Mouse (Mus musculus): ENCODE data around the gene Slc47a2. TPM values are rescaled to one million over a fixed set of nuclear protein-coding genes. Genes with fewer than 3 reads are reported as not detected.
A peak's percentile ranks its signal among the peaks of the same experiment; 100 is the strongest.

The Slc47a2 gene
- polyA plus RNA-seq, 1 experiment from 2014 or later = 0.06 TPM

DNA sequence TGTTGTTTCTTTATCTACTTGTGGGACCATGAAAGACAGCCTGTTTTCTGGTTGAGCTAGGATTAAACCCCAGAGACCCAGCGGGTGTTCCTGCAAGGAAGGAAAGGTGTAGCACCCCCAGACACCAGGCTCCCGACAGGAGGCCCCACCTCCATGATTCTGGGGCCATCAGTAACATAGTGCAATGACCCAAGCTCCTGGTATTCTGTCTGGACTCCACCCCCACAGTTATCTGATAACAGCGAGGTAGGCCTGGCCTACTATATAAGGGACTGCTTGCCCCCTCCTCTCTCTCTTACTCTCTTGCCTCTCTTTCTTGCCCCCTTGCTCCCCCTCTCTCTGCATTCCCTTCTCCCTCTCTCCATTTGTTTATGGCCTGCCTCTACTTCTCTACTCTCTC is 42.5 kb downstream of the Slc47a2 start:
- no peak overlapping the region for H3K27ac ChIP-seq
- no peak overlapping the region for H3K4me3 ChIP-seq
- no peak for ATAC-seq (ENCODE audit: low FRiP score, low read depth)
- no peaks in the 10 kb centered on the region for H3K36me3 ChIP-seq
- H3K9ac ChIP-seq = no peak overlapping the region
- H3K27me3 ChIP-seq = no peaks in the 10 kb centered on the region
- H3K9me3 ChIP-seq = 0 out of 2 replicates have a peak, but pooled peaks cover 2% of the 10 kb centered on the region
- 59% methylated on average over 3 of the region's 3 CpGs for WGBS
- H3K4me1 ChIP-seq = peaks cover 7% of the 10 kb centered on the region; the same call in 1 of the 2 replicates
- no peak overlapping the region for H3K4me2 ChIP-seq (replicated peaks)

DNA sequence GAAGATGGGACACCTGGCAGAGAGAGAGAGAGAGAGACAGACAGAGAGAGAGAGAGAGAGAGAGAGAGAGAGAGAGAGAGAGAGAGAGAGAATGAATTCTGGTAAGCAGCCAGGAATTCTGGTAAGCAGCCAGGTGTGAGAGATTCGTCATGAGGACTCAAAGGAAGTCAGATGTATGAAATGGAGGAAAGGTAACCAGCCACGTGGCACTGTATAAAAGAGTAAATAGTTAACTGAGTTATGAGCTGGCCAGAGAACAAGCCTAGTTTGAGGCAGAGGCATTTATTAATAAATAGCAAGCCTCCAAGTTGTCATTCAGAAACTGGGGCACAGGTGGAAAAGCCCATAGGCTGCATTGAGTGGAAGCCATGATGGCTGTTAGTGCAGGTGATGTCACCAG is 44.8 kb downstream of the Slc47a2 start:
- no peaks in the 10 kb centered on the region for H3K27me3 ChIP-seq
- WGBS = 68% methylated on average over 2 of the region's 2 CpGs
- peaks cover 7% of the 10 kb centered on the region; the same call in 1 of the 2 replicates for H3K4me1 ChIP-seq
- no peaks in the 10 kb centered on the region for H3K9me3 ChIP-seq
- H3K4me3 ChIP-seq = no peak overlapping the region
- no peaks in the 10 kb centered on the region for H3K36me3 ChIP-seq
- no peak overlapping the region for H3K4me2 ChIP-seq (replicated peaks)
- no peak overlapping the region for H3K27ac ChIP-seq
- ATAC-seq (ENCODE audit: low FRiP score, low read depth) = no peak
- H3K9ac ChIP-seq = no peak overlapping the region

DNA sequence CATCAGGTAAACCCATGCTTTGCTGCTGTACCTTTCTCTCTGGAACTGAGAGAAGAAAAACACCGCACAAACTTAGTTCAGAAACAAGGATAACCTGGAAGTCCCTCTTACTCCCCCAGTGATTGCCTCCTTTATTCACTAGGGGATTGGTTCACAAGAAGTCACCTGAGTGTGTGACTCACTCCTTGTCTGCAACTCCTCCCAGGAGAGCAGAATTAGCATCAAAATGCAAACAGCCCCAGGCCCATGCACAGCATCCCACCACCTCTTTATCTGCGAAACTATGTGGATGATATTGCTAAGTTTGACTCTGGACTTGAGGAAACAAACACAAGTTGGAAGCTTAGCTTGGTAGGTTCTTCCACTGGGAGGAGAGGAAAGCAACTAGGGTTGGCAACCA is 45.3 kb downstream of the Slc47a2 start:
- Histone ChIP-seq H3K9ac (no peak overlapping the region), H3K27me3 (no peaks in the 10 kb centered on the region), H3K4me3 (no peak overlapping the region), H3K36me3 (no peaks in the 10 kb centered on the region), H3K9me3 (no peaks in the 10 kb centered on the region), H3K4me2 (replicated peaks) (no peak overlapping the region), H3K4me1 (peaks cover 7% of the 10 kb centered on the region; the same call in 1 of the 2 replicates), H3K27ac (no peak overlapping the region)
- ATAC-seq (ENCODE audit: low FRiP score, low read depth) = no peak
- 76% methylated on average over 2 of the region's 2 CpGs for WGBS

DNA sequence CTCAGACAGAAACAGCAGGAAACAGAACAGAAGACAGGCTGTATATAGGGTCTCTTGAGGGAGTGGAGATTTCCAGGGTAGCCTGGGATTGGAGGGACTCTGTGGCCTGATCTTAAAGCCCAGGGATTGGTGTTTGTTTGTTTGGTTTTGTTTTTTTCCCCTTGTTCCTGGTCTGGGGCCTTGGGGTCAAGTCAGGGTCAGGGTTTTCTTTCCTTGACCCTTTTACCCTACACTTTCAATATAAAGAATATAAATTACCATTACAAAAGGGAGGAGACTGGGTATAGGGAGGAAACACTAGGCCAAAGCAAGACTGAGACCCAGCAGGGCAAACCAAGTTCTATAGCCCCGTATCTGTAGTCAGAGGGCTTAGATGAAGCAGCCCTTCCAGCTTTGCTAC is 46.1 kb downstream of the Slc47a2 start:
- Histone ChIP-seq H3K4me3 (no peak overlapping the region), H3K36me3 (no peaks in the 10 kb centered on the region), H3K27me3 (no peaks in the 10 kb centered on the region), H3K9ac (no peak overlapping the region), H3K4me2 (replicated peaks) (no peak overlapping the region), H3K27ac (no peak overlapping the region), H3K9me3 (no peaks in the 10 kb centered on the region), H3K4me1 (peaks cover 7% of the 10 kb centered on the region; the same call in 1 of the 2 replicates)
- 74% methylated on average over 1 of the region's 1 CpGs for WGBS
- ATAC-seq (ENCODE audit: low FRiP score, low read depth) = no peak

DNA sequence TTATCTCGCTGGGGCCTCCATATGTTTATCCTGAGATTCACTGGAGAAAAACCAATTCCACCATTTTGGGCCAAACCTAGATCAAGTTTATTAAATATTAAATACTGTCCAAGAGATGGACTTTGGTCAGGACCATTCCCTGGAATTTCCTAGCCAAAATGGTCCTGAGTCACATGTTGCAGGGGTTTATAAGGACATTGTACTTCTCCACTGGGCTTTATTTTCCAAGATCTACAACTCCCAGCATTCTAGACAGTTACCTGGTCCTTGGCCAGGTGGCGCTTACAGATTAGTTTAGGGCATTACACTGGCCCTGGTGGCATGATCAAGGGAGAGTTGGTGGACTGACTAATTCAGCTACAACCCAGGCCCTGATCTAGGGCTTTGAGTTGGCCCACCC is 47.1 kb downstream of the Slc47a2 start:
- WGBS = 91% methylated on average over 2 of the region's 2 CpGs
- ATAC-seq (ENCODE audit: low FRiP score, low read depth) = no peak
- Histone ChIP-seq H3K4me2 (replicated peaks) (no peak overlapping the region), H3K4me3 (no peak overlapping the region), H3K27ac (no peak overlapping the region), H3K9ac (no peak overlapping the region), H3K36me3 (no peaks in the 10 kb centered on the region), H3K4me1 (0 out of 2 replicates have a peak, but pooled peaks cover 1% of the 10 kb centered on the region), H3K27me3 (no peaks in the 10 kb centered on the region), H3K9me3 (no peaks in the 10 kb centered on the region)

DNA sequence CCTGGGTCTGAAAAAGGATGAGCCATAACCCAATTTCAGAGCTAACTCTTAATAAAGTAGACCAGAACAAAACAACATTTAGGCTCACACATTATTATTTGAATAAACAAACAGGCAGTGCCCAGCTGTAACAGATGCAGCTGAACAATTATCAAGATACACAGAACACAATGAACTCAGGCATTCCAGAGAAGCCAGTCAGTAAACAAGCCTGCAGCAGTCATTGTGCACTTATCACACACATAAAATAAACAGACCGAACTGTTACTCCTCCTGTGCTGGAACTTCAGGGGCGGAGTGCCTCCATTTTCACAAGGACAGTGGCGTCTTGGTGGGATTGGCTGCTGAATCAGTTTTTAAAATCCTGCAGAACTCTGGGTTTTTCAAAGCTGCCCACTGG is 48.2 kb downstream of the Slc47a2 start:
- no peaks in the 10 kb centered on the region for H3K9me3 ChIP-seq
- no peak overlapping the region for H3K9ac ChIP-seq
- H3K4me1 ChIP-seq = no peaks in the 10 kb centered on the region
- no peak overlapping the region for H3K27ac ChIP-seq
- H3K4me3 ChIP-seq = no peak overlapping the region
- no peaks in the 10 kb centered on the region for H3K36me3 ChIP-seq
- H3K27me3 ChIP-seq = no peaks in the 10 kb centered on the region
- no peak for ATAC-seq (ENCODE audit: low FRiP score, low read depth)
- no peak overlapping the region for H3K4me2 ChIP-seq (replicated peaks)
- WGBS = 86% methylated on average over 3 of the region's 3 CpGs

DNA sequence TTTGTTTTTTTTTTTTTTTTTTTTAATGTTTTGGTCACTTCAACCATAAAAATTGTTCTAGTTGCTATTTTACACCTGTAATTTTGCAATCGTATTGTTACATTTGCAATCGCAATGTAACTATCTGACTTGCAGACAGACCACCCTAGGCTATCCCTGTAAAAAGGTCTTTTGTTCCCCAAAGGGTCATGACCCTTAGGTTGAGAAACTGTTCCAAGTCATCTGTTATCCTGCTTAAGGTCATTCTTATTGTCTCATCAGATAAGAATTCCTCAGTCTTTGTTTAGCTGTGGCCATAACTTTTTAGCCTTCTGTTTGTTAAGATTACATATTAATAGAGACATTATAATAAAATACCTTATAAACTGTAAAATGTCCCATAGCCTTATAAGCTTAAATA is 49.4 kb downstream of the Slc47a2 start:
- WGBS = 70% methylated on average over 2 of the region's 2 CpGs
- ATAC-seq (ENCODE audit: low FRiP score, low read depth) = no peak

DNA sequence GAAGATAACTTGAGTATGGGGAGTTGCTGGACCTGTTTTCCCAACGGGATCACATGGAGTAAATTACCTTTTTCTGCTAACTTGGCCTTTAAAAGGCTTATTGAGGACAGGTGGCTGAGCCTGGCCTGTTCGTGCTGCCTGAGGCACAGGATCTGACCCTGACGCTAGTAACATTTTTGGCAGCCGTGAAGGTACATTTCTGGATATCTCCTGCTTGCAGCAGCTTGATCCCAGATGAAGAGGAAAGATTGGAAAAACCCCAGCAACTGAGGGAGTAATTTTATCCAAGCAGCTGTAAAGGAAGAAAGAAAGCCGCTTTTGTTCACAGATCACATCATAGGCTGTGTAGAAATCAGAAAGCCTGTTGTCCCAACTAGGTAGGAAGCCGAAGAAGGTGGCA is 58.3 kb downstream of the Slc47a2 start:
- H3K27me3 ChIP-seq = no peaks in the 10 kb centered on the region
- no peaks in the 10 kb centered on the region for H3K36me3 ChIP-seq
- no peak overlapping the region for H3K4me3 ChIP-seq
- H3K4me2 ChIP-seq (replicated peaks) = no peak overlapping the region
- peaks cover 14% of the 10 kb centered on the region for H3K4me1 ChIP-seq
- peak overlapping the region; percentile 67; the same call in 1 of the 2 replicates for H3K27ac ChIP-seq
- ATAC-seq (ENCODE audit: low FRiP score, low read depth) = no peak
- no peaks in the 10 kb centered on the region for H3K9me3 ChIP-seq
- 28% methylated on average over 6 of the region's 6 CpGs for WGBS
- H3K9ac ChIP-seq = no peak overlapping the region

More for the DNA sequence above, 49.4 kb downstream of the Slc47a2 start:
- Histone ChIP-seq H3K9me3 (no peaks in the 10 kb centered on the region), H3K4me3 (no peak overlapping the region), H3K27me3 (no peaks in the 10 kb centered on the region), H3K4me2 (replicated peaks) (no peak overlapping the region), H3K36me3 (no peaks in the 10 kb centered on the region), H3K27ac (no peak overlapping the region), H3K4me1 (no peaks in the 10 kb centered on the region), H3K9ac (no peak overlapping the region)

DNA sequence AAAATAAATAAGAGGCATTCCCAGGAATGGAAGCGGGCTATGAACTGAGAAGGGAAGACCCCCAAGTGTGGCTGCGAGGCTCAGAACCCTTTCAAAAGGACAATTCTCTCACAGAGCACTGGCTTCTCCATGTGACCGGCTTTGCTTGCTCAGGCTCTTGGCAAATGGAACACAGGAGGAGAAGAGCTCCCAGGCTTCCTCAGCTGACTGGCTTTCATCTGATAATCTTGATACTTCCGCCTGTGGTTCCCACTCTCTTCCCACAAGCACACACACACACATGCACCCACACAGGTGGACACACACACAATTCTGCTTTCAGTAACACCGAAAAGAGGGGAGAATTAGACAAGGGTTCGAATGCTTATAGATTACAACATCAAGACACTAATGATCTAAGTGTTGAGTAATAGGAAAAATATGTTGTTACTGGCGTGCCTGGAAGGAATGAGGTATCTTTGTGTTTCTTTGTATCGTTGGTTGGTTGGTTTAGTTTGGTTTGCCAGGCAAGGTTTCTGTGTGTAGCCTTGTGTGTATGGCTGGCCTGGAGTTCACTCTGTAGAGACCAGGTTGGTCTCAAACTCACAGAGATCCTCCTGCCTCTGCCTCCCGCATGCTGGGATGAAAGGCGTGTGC is 59.1 kb downstream of the Slc47a2 start:
- WGBS = 83% methylated on average over 10 of the region's 10 CpGs

DNA sequence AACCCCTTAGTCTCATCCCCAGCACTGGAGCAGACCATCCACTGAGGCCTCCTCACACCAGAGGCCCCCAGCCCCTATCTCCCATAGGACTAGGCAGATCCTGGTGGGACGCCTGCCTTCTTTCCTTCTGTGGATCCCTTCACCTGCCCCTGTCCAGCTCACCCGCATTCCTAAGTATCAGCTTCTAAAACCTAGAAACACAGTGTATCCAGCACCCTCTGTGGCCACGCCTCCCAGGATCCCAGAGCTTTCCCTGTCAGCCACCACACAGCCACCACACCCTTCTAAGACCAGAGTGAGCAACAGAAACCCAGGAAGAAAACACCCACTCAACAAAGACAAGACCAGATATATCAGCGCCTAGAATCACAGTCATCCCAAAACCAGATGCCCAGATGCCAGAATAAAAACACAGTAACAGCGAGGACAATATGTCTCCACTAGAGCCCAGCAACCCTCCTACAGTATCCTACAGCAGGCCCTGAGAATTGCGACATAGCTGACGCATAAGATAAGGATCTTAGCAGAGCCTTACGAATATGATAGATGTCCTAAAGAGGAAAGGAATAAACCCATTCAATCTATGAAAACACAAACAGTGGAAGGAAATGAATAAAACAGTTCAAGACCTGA is 64.1 kb downstream of the Slc47a2 start:
- Histone ChIP-seq H3K9ac (no peak overlapping the region), H3K27me3 (no peaks in the 10 kb centered on the region), H3K4me3 (no peak overlapping the region), H3K9me3 (no peaks in the 10 kb centered on the region), H3K27ac (no peak overlapping the region), H3K36me3 (no peaks in the 10 kb centered on the region), H3K4me2 (replicated peaks) (no peak overlapping the region), H3K4me1 (peaks cover 10% of the 10 kb centered on the region)
- no peak for ATAC-seq (ENCODE audit: low FRiP score, low read depth)
- 79% methylated on average over 8 of the region's 8 CpGs for WGBS

More for the DNA sequence above, 59.1 kb downstream of the Slc47a2 start:
- Histone ChIP-seq H3K4me3 (no peak overlapping the region), H3K4me1 (peaks cover 14% of the 10 kb centered on the region), H3K9me3 (no peaks in the 10 kb centered on the region), H3K36me3 (no peaks in the 10 kb centered on the region), H3K4me2 (replicated peaks) (no peak overlapping the region), H3K27ac (peak overlapping the region; percentile 67; the same call in 1 of the 2 replicates), H3K27me3 (no peaks in the 10 kb centered on the region), H3K9ac (no peak overlapping the region)
- ATAC-seq (ENCODE audit: low FRiP score, low read depth) = no peak

DNA sequence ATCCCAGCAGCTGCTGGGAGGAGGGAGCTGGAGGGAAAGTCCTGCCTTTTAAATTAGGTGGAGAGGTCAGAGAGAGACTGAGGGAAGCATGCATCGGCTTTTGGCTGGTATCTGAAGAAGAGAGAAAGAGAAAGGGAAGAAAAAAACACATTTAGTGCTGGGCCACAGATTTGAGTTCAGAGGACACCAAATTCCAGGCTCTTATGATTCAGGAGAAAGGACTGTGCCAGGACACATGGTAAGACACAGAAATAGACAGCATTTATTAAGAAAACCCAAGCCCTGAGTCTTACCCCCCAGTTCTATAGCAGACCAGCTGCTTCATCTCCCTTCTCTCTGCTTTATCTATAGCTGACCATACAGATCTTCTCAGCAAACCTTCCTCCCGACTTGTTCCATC is 64.7 kb downstream of the Slc47a2 start:
- H3K9ac ChIP-seq = no peak overlapping the region
- no peak overlapping the region for H3K4me3 ChIP-seq
- H3K4me1 ChIP-seq = peaks cover 10% of the 10 kb centered on the region
- H3K36me3 ChIP-seq = no peaks in the 10 kb centered on the region
- no peak overlapping the region for H3K27ac ChIP-seq
- H3K9me3 ChIP-seq = no peaks in the 10 kb centered on the region
- no peak for ATAC-seq (ENCODE audit: low FRiP score, low read depth)
- 66% methylated on average over 2 of the region's 2 CpGs for WGBS
- no peak overlapping the region for H3K4me2 ChIP-seq (replicated peaks)
- no peaks in the 10 kb centered on the region for H3K27me3 ChIP-seq

DNA sequence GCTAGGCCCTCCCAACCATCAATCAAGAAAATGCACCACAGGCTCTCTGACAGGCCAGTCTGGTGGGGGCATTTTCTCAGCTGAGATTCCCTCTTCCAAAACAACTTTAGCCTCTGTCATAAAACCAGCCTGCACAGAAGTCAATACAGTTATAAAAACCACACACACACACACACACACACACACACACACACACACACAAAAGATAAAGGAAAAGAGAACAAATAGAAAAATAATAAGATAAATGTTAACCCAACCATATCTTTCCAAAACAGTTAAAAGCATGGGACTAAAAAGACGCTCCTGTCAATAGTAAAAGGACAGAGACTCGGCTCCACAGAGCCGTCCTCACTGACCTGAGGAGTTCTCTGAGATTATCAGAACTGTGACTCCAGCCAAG is 66.2 kb downstream of the Slc47a2 start:
- H3K27ac ChIP-seq = no peak overlapping the region
- peaks cover 10% of the 10 kb centered on the region for H3K4me1 ChIP-seq
- no peaks in the 10 kb centered on the region for H3K27me3 ChIP-seq
- no peak for ATAC-seq (ENCODE audit: low FRiP score, low read depth)
- H3K4me2 ChIP-seq (replicated peaks) = no peak overlapping the region
- 73% methylated on average over 3 of the region's 3 CpGs for WGBS
- no peaks in the 10 kb centered on the region for H3K36me3 ChIP-seq
- H3K9me3 ChIP-seq = no peaks in the 10 kb centered on the region
- H3K9ac ChIP-seq = no peak overlapping the region
- no peak overlapping the region for H3K4me3 ChIP-seq

DNA sequence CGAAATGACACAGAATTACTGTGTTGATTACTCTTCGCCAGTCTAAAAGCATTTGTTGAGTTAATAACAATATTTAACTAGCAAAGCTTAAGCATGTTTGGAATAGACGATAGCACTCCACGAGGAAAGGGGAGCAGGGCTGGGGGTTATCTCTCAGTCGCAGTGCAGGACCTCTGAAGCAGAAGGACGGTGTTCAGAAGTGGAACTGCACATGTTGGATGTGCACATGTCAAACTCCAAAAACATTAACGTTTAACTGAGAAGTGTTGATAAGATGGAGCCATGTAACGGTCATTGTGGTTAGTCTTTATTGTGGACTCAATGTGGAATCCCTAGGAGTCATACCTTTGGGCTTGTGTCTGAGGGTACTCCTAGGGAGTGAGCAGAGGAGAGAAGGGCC is 67.6 kb downstream of the Slc47a2 start:
- Histone ChIP-seq H3K9ac (no peak overlapping the region), H3K36me3 (no peaks in the 10 kb centered on the region), H3K9me3 (no peaks in the 10 kb centered on the region), H3K4me1 (peaks cover 10% of the 10 kb centered on the region), H3K4me2 (replicated peaks) (no peak overlapping the region), H3K4me3 (no peak overlapping the region), H3K27me3 (no peaks in the 10 kb centered on the region), H3K27ac (no peak overlapping the region)
- no peak for ATAC-seq (ENCODE audit: low FRiP score, low read depth)
- 85% methylated on average over 8 of the region's 8 CpGs for WGBS

All from limb, embryonic 13.5 days (tissue).